In the genomic region with DNA sequence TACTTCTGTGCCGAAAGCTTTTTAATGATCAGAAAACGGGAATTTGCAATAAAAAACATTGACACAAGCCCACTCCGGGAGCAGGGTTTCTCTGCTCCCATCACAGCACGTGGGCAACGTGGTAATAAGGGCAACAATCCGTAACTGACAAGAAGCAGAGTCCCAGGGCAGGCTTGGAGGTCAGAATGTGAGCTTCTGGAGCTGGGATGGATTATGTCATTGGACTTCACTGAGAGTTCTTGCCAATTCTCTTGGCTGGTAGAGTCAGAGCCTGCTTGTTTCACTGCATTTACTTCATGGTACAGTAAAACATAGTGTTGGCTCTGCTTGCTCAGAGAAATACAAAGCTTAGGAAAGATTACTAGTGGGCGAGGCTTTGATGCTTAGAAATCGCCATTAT, we compare ENCODE assay signal across 25 mouse cellular contexts.
DNase-seq lines count a peak whose midpoint lies in the region; ATAC-seq lines count a peak whose summit lies in the region.
"Had no signal": no experiment of that assay in that cellular context is flagged by ENCODE, and none has a peak within 500 bp of the region (broad histone marks: within the 10 kb centered on the region; RNA-seq: fewer than 3 reads in every experiment).

No protein-coding gene starts in this region.

- H3K4me3 ChIP-seq in intestine, embryonic 14.5 days (ENCODE audit: low read depth, low read length) = no peak overlapping the region
- H3K4me3 ChIP-seq in intestine, embryonic 15.5 days (replicated peaks) = no peak overlapping the region
- no peak overlapping the region for H3K4me3 ChIP-seq in embryonic facial prominence, embryonic 10.5 days
- H3K4me3 ChIP-seq: hindbrain, embryonic 13.5 days; kidney, embryonic 15.5 days; left cerebral cortex, adult 2 months; liver, embryonic 12.5 days; midbrain, embryonic 12.5 days; neural tube, embryonic 15.5 days had no signal

- H3K36me3 ChIP-seq in intestine, embryonic 14.5 days (ENCODE audit: control insufficient read depth, insufficient read depth, low read length) = no peaks in the 10 kb centered on the region
- no peaks in the 10 kb centered on the region for H3K36me3 ChIP-seq in intestine, embryonic 15.5 days
- H3K36me3 ChIP-seq in embryonic facial prominence, embryonic 10.5 days (replicated peaks) = no peaks in the 10 kb centered on the region
- H3K36me3 ChIP-seq: hindbrain, embryonic 13.5 days; kidney, embryonic 15.5 days; liver, embryonic 12.5 days; midbrain, embryonic 12.5 days; neural tube, embryonic 15.5 days had no signal

- no peak overlapping the region for H3K9ac ChIP-seq in intestine, embryonic 14.5 days (ENCODE audit: low read length)
- H3K9ac ChIP-seq in intestine, embryonic 15.5 days = no peak overlapping the region
- H3K9ac ChIP-seq: hindbrain, embryonic 13.5 days; kidney, embryonic 15.5 days; liver, embryonic 12.5 days; midbrain, embryonic 12.5 days; neural tube, embryonic 15.5 days had no signal

- H3K9me3 ChIP-seq in intestine, embryonic 14.5 days (ENCODE audit: control insufficient read depth, low read length) = no peaks in the 10 kb centered on the region
- no peaks in the 10 kb centered on the region for H3K9me3 ChIP-seq in intestine, embryonic 15.5 days
- H3K9me3 ChIP-seq in embryonic facial prominence, embryonic 10.5 days = no peaks in the 10 kb centered on the region
- H3K9me3 ChIP-seq: hindbrain, embryonic 13.5 days; kidney, embryonic 15.5 days; liver, embryonic 12.5 days; midbrain, embryonic 12.5 days; neural tube, embryonic 15.5 days had no signal

- H3K4me2 ChIP-seq in intestine, embryonic 14.5 days (ENCODE audit: low read length) = no peak overlapping the region
- H3K4me2 ChIP-seq in intestine, embryonic 15.5 days (replicated peaks) = no peak overlapping the region
- H3K4me2 ChIP-seq: hindbrain, embryonic 13.5 days; kidney, embryonic 15.5 days; liver, embryonic 12.5 days; midbrain, embryonic 12.5 days; neural tube, embryonic 15.5 days had no signal

- ATAC-seq in intestine, embryonic 14.5 days (replicated peaks; ENCODE audit: low FRiP score, low TSS enrichment, low read depth) = peak; percentile 23; the same call in 1 of the 2 replicates
- no peak for ATAC-seq in intestine, embryonic 15.5 days
- ATAC-seq: liver, embryonic 12.5 days had no signal

- DNase-seq in intestine, embryonic 14.5 days (ENCODE audit: low spot score) = no peak
- peak; percentile 35 for DNase-seq in 3T3-L1 (ENCODE audit: low read depth, low spot score)
- DNase-seq in embryonic facial prominence, embryonic 10.5 days (ENCODE audit: low spot score) = peak; percentile 13
- DNase-seq in fibroblast of lung, adult 2 months (ENCODE audit: low read depth) = peak; percentile 35
- no peak for DNase-seq in cerebellum, postnatal 4 days (ENCODE audit: low spot score in 2 of 2)
- DNase-seq in retina, postnatal 1 day = no peak
- no peak for DNase-seq in urinary bladder, postnatal 4 days (ENCODE audit: low spot score in 2 of 2)
- DNase-seq: cerebellum, adult 11-12 months; cerebellum, postnatal 10 days; gastrocnemius, postnatal 36 days; heart, postnatal 36 days; kidney, postnatal 4 days; layer of hippocampus, adult 9-11 months; lung, adult 18-20 months; lung, postnatal 14 days; right cerebral cortex, postnatal 14 days; spleen, adult 18-20 months; thymus, adult 2 months had no signal

- H3K27ac ChIP-seq in intestine, embryonic 14.5 days (ENCODE audit: low read depth) = peak overlapping the region; percentile 59
- no peak overlapping the region for H3K27ac ChIP-seq in intestine, embryonic 15.5 days
- H3K27ac ChIP-seq in embryonic facial prominence, embryonic 10.5 days (replicated peaks) = no peak overlapping the region
- H3K27ac ChIP-seq: hindbrain, embryonic 13.5 days; kidney, embryonic 15.5 days; left cerebral cortex, adult 2 months; liver, embryonic 12.5 days; midbrain, embryonic 12.5 days; neural tube, embryonic 15.5 days had no signal

- whole genome bisulfite sequencing in intestine, embryonic 14.5 days = 33% methylated on average over 8 of the region's 8 CpGs
- WGBS in intestine, embryonic 15.5 days = 45% methylated on average over 8 of the region's 8 CpGs
- 80% methylated on average over 8 of the region's 8 CpGs for WGBS in embryonic facial prominence, embryonic 10.5 days

- no peaks in the 10 kb centered on the region for H3K27me3 ChIP-seq in intestine, embryonic 14.5 days (replicated peaks; ENCODE audit: control insufficient read depth, insufficient read depth, low read length)
- no peaks in the 10 kb centered on the region for H3K27me3 ChIP-seq in intestine, embryonic 15.5 days (replicated peaks)
- no peaks in the 10 kb centered on the region for H3K27me3 ChIP-seq in embryonic facial prominence, embryonic 10.5 days (replicated peaks; ENCODE audit: low read depth, poor library complexity, severe bottlenecking)
- H3K27me3 ChIP-seq: liver, embryonic 12.5 days; midbrain, embryonic 12.5 days had no signal

- H3K4me1 ChIP-seq in intestine, embryonic 14.5 days (replicated peaks; ENCODE audit: control insufficient read depth, insufficient read depth, low read length) = peaks cover 11% of the 10 kb centered on the region
- 0 out of 2 replicates have a peak, but pooled peaks cover 8% of the 10 kb centered on the region for H3K4me1 ChIP-seq in intestine, embryonic 15.5 days (replicated peaks)
- peaks cover 21% of the 10 kb centered on the region for H3K4me1 ChIP-seq in embryonic facial prominence, embryonic 10.5 days
- H3K4me1 ChIP-seq: liver, embryonic 12.5 days had no signal

Comparison
In these comparisons a context has a peak if more than half of its experiments do, and no peak if none do; other contexts are left out.
1. DNase-seq: peak in 3T3-L1 (single experiment), embryonic facial prominence, embryonic 10.5 days (single experiment) and fibroblast of lung, adult 2 months (single experiment); none in intestine, embryonic 14.5 days (single experiment), cerebellum, postnatal 4 days (0 of 2), retina, postnatal 1 day (single experiment) and urinary bladder, postnatal 4 days (0 of 2).